Mouse (Mus musculus): ENCODE measurements around the gene Ercc5.

GRCm38 (mm10) chr1:44198273-44199171, 51.0 kb downstream of the Ercc5 start:
- TF ChIP-seq CTCF (IDR thresholded peaks at IDR 0.05; ENCODE audit: extremely low read depth, insufficient read depth, low read length) (no peak), POLR2A (IDR thresholded peaks at IDR 0.05; ENCODE audit: extremely low read depth, insufficient read depth, low read length) (no peak)

All from cortical plate, adult 2 months (tissue).